Mouse (Mus musculus) G1E (cell line): ENCODE results near the gene Fam170b.

Experiments
- CTCF ChIP-seq: IDR thresholded peaks from 2 replicates; pipeline ENCODE4 v1.5.1; 2012; ENCODE audit warnings: low read depth, low read length, inconsistent platforms, mixed read lengths
- GATA2 ChIP-seq: IDR thresholded peaks from 2 replicates; pipeline ENCODE4 v1.6.1; 2012; ENCODE audit warnings: low read depth, low read length, inconsistent platforms, borderline replicate concordance
- POLR2AphosphoS5 ChIP-seq: IDR thresholded peaks from 2 replicates; pipeline ENCODE4 v1.6.1; 2012; ENCODE audit warnings: low read depth, low read length, inconsistent platforms; ENCODE audit not compliant: insufficient replicate concordance

DNA sequence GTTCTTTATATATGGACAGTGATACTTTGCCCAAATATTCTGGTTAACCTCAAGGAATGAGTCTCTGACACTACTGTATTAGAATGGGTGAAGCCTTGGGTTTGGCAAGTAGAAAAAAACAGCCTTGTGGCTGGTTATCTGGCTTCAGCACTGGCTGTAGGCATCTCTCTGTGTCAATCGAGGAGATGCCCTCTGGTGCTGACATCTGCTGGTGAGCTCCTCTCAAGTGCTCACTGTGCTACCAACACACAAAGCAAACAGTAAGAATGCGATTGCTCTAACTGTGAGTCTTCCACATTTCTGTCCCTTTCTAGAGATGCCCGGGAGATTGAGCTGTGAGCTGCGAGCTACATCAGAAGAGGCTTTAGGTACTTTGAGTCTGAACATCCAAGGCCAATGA is 17.2 kb upstream of the Fam170b start:
- no peak for TF ChIP-seq CTCF
- no peak for TF ChIP-seq POLR2AphosphoS5
- TF ChIP-seq GATA2 = no peak
